ENCODE assay signal across 10 mouse cellular contexts in the genomic region with DNA sequence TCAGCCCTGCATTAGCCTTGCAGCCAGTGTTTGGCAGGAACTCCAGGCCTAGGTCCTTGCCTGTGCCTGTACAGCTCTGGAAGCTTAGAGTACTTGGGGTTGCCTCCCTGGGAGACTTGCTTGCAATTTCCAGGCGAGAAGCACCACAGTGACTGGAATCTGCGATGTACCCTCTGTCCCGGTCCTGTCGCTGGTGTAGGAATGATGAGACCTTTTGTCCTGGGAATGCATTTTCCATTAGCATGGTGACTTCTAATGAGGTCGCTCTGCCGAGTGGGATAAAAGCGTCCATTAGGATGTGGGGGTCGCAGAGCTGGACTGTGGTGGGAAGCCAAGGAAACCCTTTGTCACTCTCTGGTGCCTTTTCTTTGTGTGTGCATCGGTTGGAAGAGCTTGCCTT. TPM values are rescaled to one million over a fixed set of nuclear protein-coding genes. Genes with fewer than 3 reads are reported as not detected.
DNase-seq lines count a peak whose midpoint lies in the region; ATAC-seq lines count a peak whose summit lies in the region.
"Had no signal": no experiment of that assay in that cellular context is flagged by ENCODE, and none has a peak within 500 bp of the region (broad histone marks: within the 10 kb centered on the region; RNA-seq: fewer than 3 reads in every experiment).

No protein-coding gene starts in this region.

- ATAC-seq in hindbrain, embryonic 14.5 days (ENCODE audit: low FRiP score): peak; percentile 80
- peak; percentile 50 for ATAC-seq in midbrain, embryonic 15.5 days (replicated peaks)

- peak overlapping the region; percentile 52 for H3K9ac ChIP-seq in hindbrain, embryonic 14.5 days
- H3K9ac ChIP-seq in midbrain, embryonic 15.5 days: peak overlapping the region; percentile 4; the same call in 1 of the 2 replicates
- H3K9ac ChIP-seq: liver, embryonic 15.5 days had no signal

- peak overlapping the region; percentile 48 for H3K4me2 ChIP-seq in hindbrain, embryonic 14.5 days (replicated peaks)
- peak overlapping the region; percentile 28 for H3K4me2 ChIP-seq in midbrain, embryonic 15.5 days
- H3K4me2 ChIP-seq: liver, embryonic 15.5 days had no signal

- H3K27ac ChIP-seq in forebrain, embryonic 10.5 days: peak overlapping the region; percentile 80
- H3K27ac ChIP-seq in hindbrain, embryonic 14.5 days: peak overlapping the region; percentile 81
- peak overlapping the region; percentile 70 for H3K27ac ChIP-seq in midbrain, embryonic 15.5 days
- H3K27ac ChIP-seq: heart, adult 2 months; liver, embryonic 15.5 days had no signal

- peak overlapping the region; percentile 20; the same call in 1 of the 2 replicates for H3K4me3 ChIP-seq in forebrain, embryonic 10.5 days
- H3K4me3 ChIP-seq in hindbrain, embryonic 14.5 days (replicated peaks; ENCODE audit: low read length): no peak overlapping the region
- H3K4me3 ChIP-seq in midbrain, embryonic 15.5 days: 0 out of 2 replicates have a peak overlapping the region, but pooled peaks have one; percentile 8
- H3K4me3 ChIP-seq: heart, adult 2 months; liver, embryonic 15.5 days had no signal

- DNase-seq in forebrain, embryonic 10.5 days (ENCODE audit: extremely low spot score, low spot score): peak; percentile 30
- DNase-seq in hindbrain, embryonic 14.5 days (ENCODE audit: low spot score): peak; percentile 32
- DNase-seq in Muller cell, postnatal 12 days (ENCODE audit: inconsistent ontology term): no peak
- DNase-seq in frontal cortex, postnatal 14 days (ENCODE audit: low spot score in 2 of 2): no peak
- DNase-seq in kidney, postnatal 14 days: no peak
- DNase-seq in lung, postnatal 25 days (ENCODE audit: low spot score): no peak
- DNase-seq: heart, adult 2 months; kidney, postnatal 25 days had no signal

- H3K36me3 ChIP-seq in forebrain, embryonic 10.5 days (replicated peaks): peaks cover 33% of the 10 kb centered on the region
- peaks cover 6% of the 10 kb centered on the region; the same call in 1 of the 2 replicates for H3K36me3 ChIP-seq in hindbrain, embryonic 14.5 days (replicated peaks; ENCODE audit: control insufficient read depth, insufficient read depth)
- no peaks in the 10 kb centered on the region for H3K36me3 ChIP-seq in midbrain, embryonic 15.5 days (replicated peaks)
- H3K36me3 ChIP-seq: liver, embryonic 15.5 days had no signal

- no peaks in the 10 kb centered on the region for H3K27me3 ChIP-seq in forebrain, embryonic 10.5 days (ENCODE audit: poor library complexity, severe bottlenecking)
- no peaks in the 10 kb centered on the region for H3K27me3 ChIP-seq in hindbrain, embryonic 14.5 days (ENCODE audit: control insufficient read depth, insufficient read depth, low read length)
- H3K27me3 ChIP-seq in midbrain, embryonic 15.5 days (replicated peaks): no peaks in the 10 kb centered on the region
- H3K27me3 ChIP-seq: liver, embryonic 15.5 days had no signal

- peaks cover 34% of the 10 kb centered on the region for H3K4me1 ChIP-seq in forebrain, embryonic 10.5 days
- H3K4me1 ChIP-seq in hindbrain, embryonic 14.5 days (replicated peaks; ENCODE audit: control insufficient read depth, insufficient read depth, low read length): peaks cover 41% of the 10 kb centered on the region
- peaks cover 49% of the 10 kb centered on the region for H3K4me1 ChIP-seq in midbrain, embryonic 15.5 days
- H3K4me1 ChIP-seq: liver, embryonic 15.5 days had no signal

- H3K9me3 ChIP-seq in forebrain, embryonic 10.5 days: peaks cover 3% of the 10 kb centered on the region; the same call in 1 of the 2 replicates
- H3K9me3 ChIP-seq in hindbrain, embryonic 14.5 days (ENCODE audit: control insufficient read depth, low read length): no peaks in the 10 kb centered on the region
- H3K9me3 ChIP-seq in midbrain, embryonic 15.5 days: no peaks in the 10 kb centered on the region
- H3K9me3 ChIP-seq: liver, embryonic 15.5 days had no signal

- 29% methylated on average over 9 of the region's 9 CpGs for WGBS in forebrain, embryonic 10.5 days
- WGBS in hindbrain, embryonic 14.5 days: 14% methylated on average over 9 of the region's 9 CpGs
- 7% methylated on average over 9 of the region's 9 CpGs for WGBS in midbrain, embryonic 15.5 days

RNA-seq across cellular contexts. Expression of a gene that starts 14.1 kb away (rescaled TPM):
- 30.9 and 35.8 TPM in 2 replicates for polyA plus RNA-seq in forebrain, embryonic 10.5 days (2016; fragmentation: Nextera tagmentation; extraction: Ambion mirVana)
- 224 and 233 TPM in 2 replicates for polyA plus RNA-seq in hindbrain, embryonic 14.5 days (2014; fragmentation: Nextera tagmentation; extraction: Ambion mirVana)
- polyA plus RNA-seq in midbrain, embryonic 15.5 days (2015; fragmentation: Nextera tagmentation; extraction: Ambion mirVana): 205 and 215 TPM in 2 replicates

Comparison
In these comparisons a context has a peak if more than half of its experiments do, and no peak if none do; other contexts are left out.
1. DNase-seq: peak in forebrain, embryonic 10.5 days (single experiment) and hindbrain, embryonic 14.5 days (single experiment); none in Muller cell, postnatal 12 days (single experiment), frontal cortex, postnatal 14 days (0 of 2), kidney, postnatal 14 days (single experiment) and lung, postnatal 25 days (single experiment).
2. Peak in every context shown above with its lines, with median percentiles within 50 percentile points of each other: H3K27ac ChIP-seq.